ENCODE assay signal across 9 mouse cellular contexts in the genomic region with DNA sequence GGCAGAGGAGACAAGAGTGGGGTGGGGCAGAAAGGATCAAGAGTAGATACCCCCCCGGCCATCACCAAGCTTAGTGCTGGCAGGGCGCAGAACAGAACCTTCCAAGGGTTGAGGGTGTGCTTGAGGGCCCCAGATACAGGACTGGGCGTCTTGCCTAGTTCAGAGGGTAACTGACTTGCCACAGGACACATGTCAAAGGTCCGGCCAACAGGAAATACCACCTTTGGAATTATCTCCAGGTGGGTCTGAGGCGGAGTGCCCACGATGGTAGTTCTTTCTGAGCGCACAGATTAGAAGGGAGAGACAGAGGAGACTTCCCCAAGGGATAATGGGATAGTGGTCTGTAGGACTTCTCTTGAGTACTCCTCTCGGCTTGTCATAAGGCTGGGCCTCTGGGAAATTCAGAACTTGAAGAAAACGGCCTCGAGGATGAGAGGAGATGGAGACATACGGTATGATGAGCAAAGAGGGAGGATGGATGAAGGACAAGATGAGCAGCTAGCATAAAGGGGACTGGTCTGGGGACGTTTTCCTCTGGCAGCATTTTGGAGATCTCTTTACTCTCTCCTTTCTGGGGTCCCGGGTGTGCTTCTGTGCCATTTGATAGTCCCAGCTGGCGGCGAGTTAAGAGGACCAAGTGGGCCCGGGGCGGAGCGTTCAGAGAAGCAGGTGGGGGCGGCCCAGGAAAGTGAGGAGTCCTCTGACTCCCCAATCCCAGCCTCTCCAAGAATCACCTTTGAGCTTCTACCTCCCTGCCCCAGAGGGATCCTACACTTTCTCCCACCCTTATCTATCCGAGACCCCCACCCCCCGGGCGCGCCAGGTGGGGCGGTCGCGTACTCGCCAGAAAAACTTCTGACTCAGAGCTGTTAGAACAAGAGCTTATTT.
DNase-seq lines count a peak whose midpoint lies in the region; ATAC-seq and TF ChIP-seq lines count a peak whose summit lies in the region.
"Had no signal": no experiment of that assay in that cellular context is flagged by ENCODE, and none has a peak within 500 bp of the region (broad histone marks: within the 10 kb centered on the region; RNA-seq: fewer than 3 reads in every experiment).

No protein-coding gene starts in this region.

- 4% methylated on average over 27 of the region's 27 CpGs for WGBS in liver, embryonic 13.5 days (ENCODE audit: insufficient replicate concordance)

- TF ChIP-seq CTCF in gastrocnemius, adult 2 months (IDR thresholded peaks at IDR 0.05): no peak
- TF ChIP-seq CTCF in testis, adult 2 months (IDR thresholded peaks at IDR 0.05; ENCODE audit: control insufficient read depth, insufficient read depth, insufficient replicate concordance, low read depth, low read length): no peak

- no peak overlapping the region for H3K9ac ChIP-seq in liver, embryonic 13.5 days

- H3K4me2 ChIP-seq in liver, embryonic 13.5 days: peak overlapping the region; percentile 54

- H3K9me3 ChIP-seq in liver, embryonic 13.5 days (replicated peaks): no peaks in the 10 kb centered on the region

- no peak for DNase-seq in gastrocnemius, adult 2 months
- no peak for DNase-seq in gastrocnemius, postnatal 25 days
- DNase-seq in testis, postnatal 14 days (ENCODE audit: low spot score): no peak
- no peak for DNase-seq in liver, embryonic 13.5 days
- no peak for DNase-seq in cerebellum, postnatal 14 days
- DNase-seq in gastrocnemius, postnatal 4 days (ENCODE audit: low spot score in 2 of 2): no peak
- DNase-seq in cerebellum, adult 9-10 months: no peak
- DNase-seq: kidney, adult 11 months had no signal

- TF ChIP-seq POLR2A in testis, adult 2 months (IDR thresholded peaks at IDR 0.05; ENCODE audit: control insufficient read depth, low read depth, low read length): no peak

- intact Hi-C loops in gastrocnemius, adult 2 months (cut with DNase I): no loop called here

- H3K36me3 ChIP-seq in testis, adult 2 months (ENCODE audit: control insufficient read depth, insufficient read depth, low read length): no peaks in the 10 kb centered on the region
- H3K36me3 ChIP-seq in liver, embryonic 13.5 days: no peaks in the 10 kb centered on the region

- peak overlapping the region; percentile 61 for H3K4me3 ChIP-seq in gastrocnemius, adult 2 months
- peak overlapping the region; percentile 20 for H3K4me3 ChIP-seq in testis, adult 2 months (ENCODE audit: control insufficient read depth, low read depth, low read length)
- H3K4me3 ChIP-seq in liver, embryonic 13.5 days (replicated peaks): peak overlapping the region; percentile 38

- ATAC-seq in liver, embryonic 13.5 days (ENCODE audit: low read depth): no peak

- peaks cover 11% of the 10 kb centered on the region for H3K4me1 ChIP-seq in testis, adult 2 months (ENCODE audit: control insufficient read depth, insufficient read depth, low read length)
- no peaks in the 10 kb centered on the region for H3K4me1 ChIP-seq in liver, embryonic 13.5 days (replicated peaks)

- H3K27me3 ChIP-seq in testis, adult 2 months (ENCODE audit: control insufficient read depth, insufficient read depth, low read length): no peaks in the 10 kb centered on the region
- peaks cover 95% of the 10 kb centered on the region for H3K27me3 ChIP-seq in liver, embryonic 13.5 days

- no peak overlapping the region for H3K27ac ChIP-seq in gastrocnemius, adult 2 months
- no peak overlapping the region for H3K27ac ChIP-seq in testis, adult 2 months (ENCODE audit: control insufficient read depth, insufficient read depth, low read depth, low read length)
- H3K27ac ChIP-seq in liver, embryonic 13.5 days: no peak overlapping the region
